Mouse (Mus musculus) hindbrain, postnatal 0 days (tissue): Measurements from ENCODE around the gene Gm4737. TPM values are rescaled to one million over a fixed set of nuclear protein-coding genes. Genes with fewer than 3 reads are reported as not detected.

ENCODE experiments used
- ATAC-seq: fragments of 200-750 bp; cut with Nextera tagmentation; 2 replicates; pipeline ENCODE4 v1.8.0; 2017; ENCODE audit warnings: mild to moderate bottlenecking, moderate TSS enrichment, moderate library complexity
- DNase-seq: peaks from one replicate; pipeline ENCODE4 v3.0.0-alpha.2; 2015; ENCODE audit warnings: low spot score
- H3K27ac ChIP-seq: fragments of 300-500 bp; sonication (generic); 2 replicates; pipeline ENCODE4 v1.5.1; 2014; ENCODE audit warnings: mild to moderate bottlenecking
- H3K27me3 ChIP-seq: fragments of 300-500 bp; sonication (generic); 2 replicates; pipeline ENCODE4 v1.6.1; 2014; ENCODE audit warnings: low read length, mixed read lengths; ENCODE audit not compliant: insufficient read depth
- H3K36me3 ChIP-seq: fragments of 300-500 bp; sonication (generic); 2 replicates; pipeline ENCODE4 v1.6.1; 2014; ENCODE audit warnings: low read length, mixed read lengths; ENCODE audit not compliant: insufficient read depth
- H3K4me1 ChIP-seq: fragments of 300-500 bp; sonication (generic); 2 replicates; pipeline ENCODE4 v1.6.1; 2014; ENCODE audit warnings: antibody characterized with exemption, low read length, mixed read lengths; ENCODE audit not compliant: insufficient read depth
- H3K4me2 ChIP-seq: fragments of 300-500 bp; sonication (generic); 2 replicates; pipeline ENCODE4 v1.6.1; 2014; ENCODE audit warnings: low read depth, mild to moderate bottlenecking, low read length, moderate library complexity, mixed read lengths
- H3K4me3 ChIP-seq: fragments of 300-500 bp; sonication (generic); 2 replicates; pipeline ENCODE4 v1.5.1; 2014; ENCODE audit warnings: low read length
- H3K9ac ChIP-seq: fragments of 300-500 bp; sonication (generic); replicated peaks from 2 replicates; pipeline ENCODE4 v1.6.1; 2014; ENCODE audit warnings: mild to moderate bottlenecking, low read length, moderate library complexity, mixed read lengths
- H3K9me3 ChIP-seq: fragments of 300-500 bp; sonication (generic); 2 replicates; pipeline ENCODE4 v1.6.1; 2016; ENCODE audit warnings: low read length, mixed read lengths
- CTCF ChIP-seq: IDR thresholded peaks from 2 replicates; pipeline ENCODE4 v1.5.1; 2016; ENCODE audit warnings: antibody characterized with exemption, control low read depth, low read depth
- WGBS: fragments of 180-500 bp; shearing (Covaris S2); extraction: QIAGEN DNeasy Blood & Tissue Kit; methylation state at CpG from one replicate; pipeline ENCODE4 v1.1.7; 2014; 5-methylcytosine and 5-hydroxymethylcytosine counted together
- polyA plus RNA-seq: library from polyadenylated mRNA; unstranded; fragments of >200 nt; fragmentation: Nextera tagmentation; extraction: Ambion mirVana; gene quantifications from 2 replicates; pipeline ENCODE4 v1.2.1, GENCODE M21; 2015
- total RNA-seq: library from RNA; depleted of rRNA; stranded (reverse); fragments of >200 nt; gene quantifications from 2 replicates; pipeline ENCODE4 v1.2.3, GENCODE M21; 2014; rRNA removed

The Gm4737 gene
- total and polyA plus RNA-seq, 2 experiments from 2014 or later: 1.2 to 1.3 TPM

GRCm38 (mm10) chr16:46117645-46118044 is 37.2 kb downstream of the Gm4737 start:
- Histone ChIP-seq H3K4me2 (no peak overlapping the region), H3K9me3 (no peaks in the 10 kb centered on the region), H3K9ac (no peak overlapping the region), H3K27ac (no peak overlapping the region), H3K36me3 (no peaks in the 10 kb centered on the region), H3K4me1 (no peaks in the 10 kb centered on the region; the same call in 1 of the 2 replicates), H3K4me3 (no peak overlapping the region), H3K27me3 (no peaks in the 10 kb centered on the region)
- 89% methylated on average over 3 of the region's 3 CpGs for WGBS
- ATAC-seq (no peak), DNase-seq (no peak)
- TF ChIP-seq CTCF: no peak

GRCm38 (mm10) chr16:46114727-46115126 is 40.1 kb downstream of the Gm4737 start:
- DNase-seq (no peak), ATAC-seq (no peak)
- WGBS: 80% methylated on average over 2 of the region's 2 CpGs
- TF ChIP-seq CTCF: no peak
- H3K9me3 ChIP-seq: no peaks in the 10 kb centered on the region
- no peak overlapping the region for H3K27ac ChIP-seq
- no peaks in the 10 kb centered on the region for H3K27me3 ChIP-seq
- H3K4me1 ChIP-seq: no peaks in the 10 kb centered on the region
- H3K9ac ChIP-seq: no peak overlapping the region
- H3K4me2 ChIP-seq: no peak overlapping the region
- H3K4me3 ChIP-seq: no peak overlapping the region
- no peaks in the 10 kb centered on the region for H3K36me3 ChIP-seq

- H3K4me2 ChIP-seq: no peak overlapping the region
- DNase-seq (no peak), ATAC-seq (no peak)
- no peak overlapping the region for H3K9ac ChIP-seq
- H3K27me3 ChIP-seq: no peaks in the 10 kb centered on the region
- H3K4me3 ChIP-seq: no peak overlapping the region
- no peaks in the 10 kb centered on the region for H3K9me3 ChIP-seq
- no peak for TF ChIP-seq CTCF
- no peaks in the 10 kb centered on the region for H3K4me1 ChIP-seq
- H3K27ac ChIP-seq: no peak overlapping the region
- 64% methylated on average over 8 of the region's 8 CpGs for WGBS
- H3K36me3 ChIP-seq: no peaks in the 10 kb centered on the region
Observed at GRCm38 (mm10) chr16:46109536-46109935, 45.3 kb downstream of the Gm4737 start.

- WGBS: 58% methylated on average over 4 of the region's 4 CpGs
- DNase-seq (no peak), ATAC-seq (no peak)
- Histone ChIP-seq H3K4me2 (no peak overlapping the region), H3K9ac (no peak overlapping the region), H3K36me3 (no peaks in the 10 kb centered on the region), H3K27me3 (no peaks in the 10 kb centered on the region), H3K27ac (no peak overlapping the region), H3K4me3 (no peak overlapping the region), H3K4me1 (no peaks in the 10 kb centered on the region), H3K9me3 (no peaks in the 10 kb centered on the region)
- TF ChIP-seq CTCF: no peak
Observed at GRCm38 (mm10) chr16:46107431-46107830, 47.4 kb downstream of the Gm4737 start.

- DNase-seq: no peak
- no peak for TF ChIP-seq CTCF
- no peaks in the 10 kb centered on the region for H3K27me3 ChIP-seq
- H3K9me3 ChIP-seq: no peaks in the 10 kb centered on the region
- ATAC-seq: no peak
- no peak overlapping the region for H3K9ac ChIP-seq
- H3K36me3 ChIP-seq: no peaks in the 10 kb centered on the region
- H3K27ac ChIP-seq: no peak overlapping the region
- 81% methylated on average over 9 of the region's 9 CpGs for WGBS
- no peaks in the 10 kb centered on the region for H3K4me1 ChIP-seq
- no peak overlapping the region for H3K4me2 ChIP-seq
- no peak overlapping the region for H3K4me3 ChIP-seq
Observed at GRCm38 (mm10) chr16:46104491-46104890, 50.4 kb downstream of the Gm4737 start.

Other genes with a start within 250 kb of the Gm4737 start
- 3.3 and 4.5 TPM in 2 replicates for gene Phldb2, start 201.5 kb downstream of the Gm4737 start, total RNA-seq
- gene Phldb2, start 201.5 kb downstream of the Gm4737 start, polyA plus RNA-seq: 6.2 and 7.2 TPM in 2 replicates
- gene Plcxd2, start 144.9 kb downstream of the Gm4737 start, total RNA-seq: 37.2 and 38.3 TPM in 2 replicates
- gene Plcxd2, start 144.9 kb downstream of the Gm4737 start, polyA plus RNA-seq: 12.2 and 12.7 TPM in 2 replicates
- gene Cd96, start 34.8 kb downstream of the Gm4737 start, total RNA-seq: 0.29 TPM in 1 of 2 replicates, not detected in the other
- gene Cd96, start 34.8 kb downstream of the Gm4737 start, polyA plus RNA-seq: 0.06 and 0.10 TPM in 2 replicates